ENCODE assay signal across 8 mouse cellular contexts in genomic region chr2:164912151-164912550, GRCm38 (mm10). TPM values are rescaled to one million over a fixed set of nuclear protein-coding genes. Genes with fewer than 3 reads are reported as not detected.
DNase-seq lines count a peak whose midpoint lies in the region; ATAC-seq and TF ChIP-seq lines count a peak whose summit lies in the region.

No protein-coding gene starts in this region.

- H3K27me3 ChIP-seq in forebrain, embryonic 11.5 days (ENCODE audit: control insufficient read depth, insufficient read depth, low read length): no peaks in the 10 kb centered on the region
- H3K27me3 ChIP-seq in hindbrain, postnatal 0 days (ENCODE audit: insufficient read depth, low read length): no peaks in the 10 kb centered on the region
- H3K27me3 ChIP-seq in limb, embryonic 15.5 days: no peaks in the 10 kb centered on the region
- no peaks in the 10 kb centered on the region for H3K27me3 ChIP-seq in midbrain, postnatal 0 days (ENCODE audit: insufficient read depth, low read length)

- WGBS in forebrain, embryonic 11.5 days: 21% methylated on average over 12 of the region's 12 CpGs
- WGBS in hindbrain, postnatal 0 days: 16% methylated on average over 12 of the region's 12 CpGs
- 11% methylated on average over 12 of the region's 12 CpGs for WGBS in limb, embryonic 15.5 days
- 9% methylated on average over 12 of the region's 12 CpGs for WGBS in midbrain, postnatal 0 days

- in situ Hi-C loops in ES-E14 (cut with MboI; ENCODE audit: low sequenced_read_pairs in 2 of 2, unreplicated experiment in 2 of 2): no loop called here

- H3K4me2 ChIP-seq in forebrain, embryonic 11.5 days (ENCODE audit: low read depth, low read length, severe bottlenecking): peak overlapping the region; percentile 91
- peak overlapping the region; percentile 74 for H3K4me2 ChIP-seq in hindbrain, postnatal 0 days (ENCODE audit: low read depth, low read length)
- H3K4me2 ChIP-seq in limb, embryonic 15.5 days: peak overlapping the region; percentile 65
- peak overlapping the region; percentile 89 for H3K4me2 ChIP-seq in midbrain, postnatal 0 days (ENCODE audit: low read depth, low read length, poor library complexity, severe bottlenecking)

- H3K4me1 ChIP-seq in ES-E14 (ENCODE audit: control insufficient read depth in 2 of 2, insufficient read depth in 2 of 2, low read length in 2 of 2, poor library complexity in 1 of 2): peaks cover 6 to 21% of the 10 kb centered on the region in 2 experiments; a peak in 3 of 4 replicates
- H3K4me1 ChIP-seq in forebrain, embryonic 11.5 days (replicated peaks; ENCODE audit: control insufficient read depth, insufficient read depth, low read length): peaks cover 9% of the 10 kb centered on the region; the same call in 1 of the 2 replicates
- H3K4me1 ChIP-seq in hindbrain, postnatal 0 days (ENCODE audit: insufficient read depth, low read length): peaks cover 15% of the 10 kb centered on the region
- peaks cover 26% of the 10 kb centered on the region for H3K4me1 ChIP-seq in limb, embryonic 15.5 days
- H3K4me1 ChIP-seq in midbrain, postnatal 0 days (ENCODE audit: insufficient read depth, low read length): peaks cover 11% of the 10 kb centered on the region

- H3K4me3 ChIP-seq in ES-E14 (ENCODE audit: insufficient read depth in 1 of 2, low read depth in 1 of 2, low read length in 2 of 2, poor library complexity in 1 of 2, severe bottlenecking in 1 of 2): peak overlapping the region; percentile 92 to 96
- peak overlapping the region; percentile 54 for H3K4me3 ChIP-seq in forebrain, embryonic 11.5 days (ENCODE audit: low read depth, low read length)
- peak overlapping the region; percentile 63 for H3K4me3 ChIP-seq in hindbrain, postnatal 0 days (ENCODE audit: low read length)
- peak overlapping the region; percentile 66 for H3K4me3 ChIP-seq in limb, embryonic 15.5 days
- H3K4me3 ChIP-seq in midbrain, postnatal 0 days (ENCODE audit: low read depth, low read length): peak overlapping the region; percentile 69

- peak; percentile 78 for DNase-seq in adrenal gland, adult 2 months
- DNase-seq in adrenal gland, postnatal 4 days (ENCODE audit: low spot score in 2 of 2): no peak
- DNase-seq in ES-E14 (ENCODE audit: low read depth, low spot score): no peak
- DNase-seq in forebrain, embryonic 11.5 days (ENCODE audit: low spot score): peak; percentile 62
- peak; percentile 43 for DNase-seq in hindbrain, postnatal 0 days (ENCODE audit: low spot score)
- DNase-seq in midbrain, postnatal 0 days (ENCODE audit: low spot score): peak; percentile 33
- no peak for DNase-seq in yolk sac, embryonic 10.5 days (ENCODE audit: low spot score)

- no peak for TF ChIP-seq CTCF in hindbrain, postnatal 0 days (IDR thresholded peaks at IDR 0.05; ENCODE audit: low read depth)
- TF ChIP-seq CTCF in midbrain, postnatal 0 days (IDR thresholded peaks at IDR 0.05): no peak

- H3K9ac ChIP-seq in ES-E14 (ENCODE audit: insufficient read depth, low read depth, low read length, poor library complexity, severe bottlenecking): peak overlapping the region; percentile 97
- peak overlapping the region; percentile 96 for H3K9ac ChIP-seq in forebrain, embryonic 11.5 days (ENCODE audit: low read length)
- peak overlapping the region; percentile 84 for H3K9ac ChIP-seq in hindbrain, postnatal 0 days (replicated peaks; ENCODE audit: low read length)
- peak overlapping the region; percentile 82 for H3K9ac ChIP-seq in limb, embryonic 15.5 days
- H3K9ac ChIP-seq in midbrain, postnatal 0 days (replicated peaks; ENCODE audit: low read length, poor library complexity, severe bottlenecking): peak overlapping the region; percentile 95

- H3K27ac ChIP-seq in ES-E14 (ENCODE audit: insufficient read depth, low read depth, low read length, poor library complexity, severe bottlenecking): peak overlapping the region; percentile 54
- no peak overlapping the region; the same call in 1 of the 2 replicates for H3K27ac ChIP-seq in forebrain, embryonic 11.5 days (ENCODE audit: low read depth, low read length)
- peak overlapping the region; percentile 100 for H3K27ac ChIP-seq in hindbrain, postnatal 0 days
- peak overlapping the region; percentile 99 for H3K27ac ChIP-seq in limb, embryonic 15.5 days
- peak overlapping the region; percentile 100 for H3K27ac ChIP-seq in midbrain, postnatal 0 days (ENCODE audit: low read depth, low read length)

- ATAC-seq in forebrain, embryonic 11.5 days (replicated peaks; ENCODE audit: low FRiP score): peak; percentile 35
- ATAC-seq in hindbrain, postnatal 0 days: peak; percentile 16
- ATAC-seq in limb, embryonic 15.5 days (ENCODE audit: insufficient number of reproducible peaks, low FRiP score, low TSS enrichment, low read depth): peak; percentile 15; the same call in 1 of the 2 replicates
- ATAC-seq in midbrain, postnatal 0 days (ENCODE audit: low FRiP score): no peak

- H3K36me3 ChIP-seq in ES-E14 (ENCODE audit: control insufficient read depth, insufficient read depth, low read length, poor library complexity, severe bottlenecking): peaks cover 20% of the 10 kb centered on the region
- H3K36me3 ChIP-seq in forebrain, embryonic 11.5 days (ENCODE audit: control insufficient read depth, insufficient read depth, low read length): peaks cover 18% of the 10 kb centered on the region
- H3K36me3 ChIP-seq in hindbrain, postnatal 0 days (ENCODE audit: insufficient read depth, low read length): peaks cover 18% of the 10 kb centered on the region; the same call in 1 of the 2 replicates
- H3K36me3 ChIP-seq in limb, embryonic 15.5 days: peaks cover 25% of the 10 kb centered on the region
- peaks cover 23% of the 10 kb centered on the region for H3K36me3 ChIP-seq in midbrain, postnatal 0 days (ENCODE audit: insufficient read depth, low read length)

- no peaks in the 10 kb centered on the region for H3K9me3 ChIP-seq in ES-E14 (ENCODE audit: control insufficient read depth, insufficient read depth, low read depth, low read length)
- no peaks in the 10 kb centered on the region for H3K9me3 ChIP-seq in forebrain, embryonic 11.5 days (ENCODE audit: control insufficient read depth, low read length)
- no peaks in the 10 kb centered on the region for H3K9me3 ChIP-seq in hindbrain, postnatal 0 days (ENCODE audit: low read length)
- no peaks in the 10 kb centered on the region for H3K9me3 ChIP-seq in limb, embryonic 15.5 days
- H3K9me3 ChIP-seq in midbrain, postnatal 0 days (ENCODE audit: low read length): no peaks in the 10 kb centered on the region

RNA-seq across cellular contexts. Expression of gene Zfp335, which starts 0.6 kb away (rescaled TPM):
- total RNA-seq in adrenal gland, adult 2 months (2021): 10 to 100 TPM; 16.7 to 21.9 TPM
- 37.4 TPM in 2 replicates for polyA plus RNA-seq in adrenal gland, adult 2 months (2012; rRNA removed)
- total RNA-seq in adrenal gland, postnatal 4 days (2021): 10 to 100 TPM; 20.7 to 21.7 TPM
- total RNA-seq in ES-E14 (2012; rRNA removed): 18.5 and 22.4 TPM in 2 replicates
- polyA plus RNA-seq in forebrain, embryonic 11.5 days (2014; fragmentation: Nextera tagmentation; extraction: Ambion mirVana): 18.0 TPM in 2 replicates
- 26.5 and 28.3 TPM in 2 replicates for total RNA-seq in hindbrain, postnatal 0 days (2014; rRNA removed)
- polyA plus RNA-seq in hindbrain, postnatal 0 days (2015; fragmentation: Nextera tagmentation; extraction: Ambion mirVana): 9.0 and 9.2 TPM in 2 replicates
- 13.2 and 13.9 TPM in 2 replicates for polyA plus RNA-seq in limb, embryonic 15.5 days (2015; fragmentation: Nextera tagmentation; extraction: Ambion mirVana)
- 28.9 and 29.0 TPM in 2 replicates for total RNA-seq in midbrain, postnatal 0 days (2014; rRNA removed)
- 11.1 and 11.4 TPM in 2 replicates for polyA plus RNA-seq in midbrain, postnatal 0 days (2015; fragmentation: Nextera tagmentation; extraction: Ambion mirVana)

RNA-seq across cellular contexts. Expression of gene Mmp9, which starts 28.4 kb away (rescaled TPM):
- 1 to 10 TPM; 1.4 to 2.1 TPM for total RNA-seq in adrenal gland, adult 2 months (2021)
- 1.6 and 3.4 TPM in 2 replicates for polyA plus RNA-seq in adrenal gland, adult 2 months (2012; rRNA removed)
- 1 to 10 TPM; 3.4 to 5.7 TPM for total RNA-seq in adrenal gland, postnatal 4 days (2021)
- 5.8 and 7.0 TPM in 2 replicates for total RNA-seq in ES-E14 (2012; rRNA removed)
- 0.71 and 1.0 TPM in 2 replicates for polyA plus RNA-seq in forebrain, embryonic 11.5 days (2014; fragmentation: Nextera tagmentation; extraction: Ambion mirVana)
- 8.8 and 14.4 TPM in 2 replicates for total RNA-seq in hindbrain, postnatal 0 days (2014; rRNA removed)
- 6.7 and 7.1 TPM in 2 replicates for polyA plus RNA-seq in hindbrain, postnatal 0 days (2015; fragmentation: Nextera tagmentation; extraction: Ambion mirVana)
- 22.2 and 52.4 TPM in 2 replicates for polyA plus RNA-seq in limb, embryonic 15.5 days (2015; fragmentation: Nextera tagmentation; extraction: Ambion mirVana)
- total RNA-seq in midbrain, postnatal 0 days (2014; rRNA removed): 7.5 and 13.4 TPM in 2 replicates
- polyA plus RNA-seq in midbrain, postnatal 0 days (2015; fragmentation: Nextera tagmentation; extraction: Ambion mirVana): 7.1 and 8.2 TPM in 2 replicates

RNA-seq across cellular contexts. Expression of gene Pcif1, which starts 33.0 kb away (rescaled TPM):
- total RNA-seq in adrenal gland, adult 2 months (2021): 10 to 100 TPM; 45.1 to 51.6 TPM
- 66.3 and 67.2 TPM in 2 replicates for polyA plus RNA-seq in adrenal gland, adult 2 months (2012; rRNA removed)
- total RNA-seq in adrenal gland, postnatal 4 days (2021): 10 to 100 TPM; 78.8 to 80.7 TPM
- 30.4 and 39.5 TPM in 2 replicates for total RNA-seq in ES-E14 (2012; rRNA removed)
- 81.9 and 84.5 TPM in 2 replicates for polyA plus RNA-seq in forebrain, embryonic 11.5 days (2014; fragmentation: Nextera tagmentation; extraction: Ambion mirVana)
- total RNA-seq in hindbrain, postnatal 0 days (2014; rRNA removed): 76.7 and 83.7 TPM in 2 replicates
- 107 and 108 TPM in 2 replicates for polyA plus RNA-seq in hindbrain, postnatal 0 days (2015; fragmentation: Nextera tagmentation; extraction: Ambion mirVana)
- 62.9 and 67.5 TPM in 2 replicates for polyA plus RNA-seq in limb, embryonic 15.5 days (2015; fragmentation: Nextera tagmentation; extraction: Ambion mirVana)
- total RNA-seq in midbrain, postnatal 0 days (2014; rRNA removed): 77.2 and 90.1 TPM in 2 replicates
- polyA plus RNA-seq in midbrain, postnatal 0 days (2015; fragmentation: Nextera tagmentation; extraction: Ambion mirVana): 88.9 and 94.6 TPM in 2 replicates

RNA-seq across cellular contexts. Expression of gene Slc12a5, which starts 48.5 kb away (rescaled TPM):
- 1 to 10 TPM; 3.5 to 5.4 TPM for total RNA-seq in adrenal gland, adult 2 months (2021)
- 21.4 and 27.6 TPM in 2 replicates for polyA plus RNA-seq in adrenal gland, adult 2 months (2012; rRNA removed)
- total RNA-seq in adrenal gland, postnatal 4 days (2021): 10 to 100 TPM; 12.7 to 14.0 TPM
- 1.7 and 2.0 TPM in 2 replicates for total RNA-seq in ES-E14 (2012; rRNA removed)
- polyA plus RNA-seq in forebrain, embryonic 11.5 days (2014; fragmentation: Nextera tagmentation; extraction: Ambion mirVana): 1.6 and 2.6 TPM in 2 replicates
- 257 TPM in 2 replicates for total RNA-seq in hindbrain, postnatal 0 days (2014; rRNA removed)
- 67.1 and 71.0 TPM in 2 replicates for polyA plus RNA-seq in hindbrain, postnatal 0 days (2015; fragmentation: Nextera tagmentation; extraction: Ambion mirVana)
- 0.51 and 0.97 TPM in 2 replicates for polyA plus RNA-seq in limb, embryonic 15.5 days (2015; fragmentation: Nextera tagmentation; extraction: Ambion mirVana)
- 311 and 368 TPM in 2 replicates for total RNA-seq in midbrain, postnatal 0 days (2014; rRNA removed)
- polyA plus RNA-seq in midbrain, postnatal 0 days (2015; fragmentation: Nextera tagmentation; extraction: Ambion mirVana): 83.5 and 86.4 TPM in 2 replicates

RNA-seq across cellular contexts. Expression of gene Pltp, which starts 54.6 kb away (rescaled TPM):
- 10 to 100 TPM; 21.1 to 36.6 TPM for total RNA-seq in adrenal gland, adult 2 months (2021)
- 63.9 and 72.0 TPM in 2 replicates for polyA plus RNA-seq in adrenal gland, adult 2 months (2012; rRNA removed)
- 10 to 100 TPM; 25.7 to 28.9 TPM for total RNA-seq in adrenal gland, postnatal 4 days (2021)
- total RNA-seq in ES-E14 (2012; rRNA removed): 56.1 and 117 TPM in 2 replicates
- polyA plus RNA-seq in forebrain, embryonic 11.5 days (2014; fragmentation: Nextera tagmentation; extraction: Ambion mirVana): 43.2 and 50.1 TPM in 2 replicates
- 76.2 and 88.7 TPM in 2 replicates for total RNA-seq in hindbrain, postnatal 0 days (2014; rRNA removed)
- polyA plus RNA-seq in hindbrain, postnatal 0 days (2015; fragmentation: Nextera tagmentation; extraction: Ambion mirVana): 99.6 and 117 TPM in 2 replicates
- polyA plus RNA-seq in limb, embryonic 15.5 days (2015; fragmentation: Nextera tagmentation; extraction: Ambion mirVana): 57.1 and 61.8 TPM in 2 replicates
- total RNA-seq in midbrain, postnatal 0 days (2014; rRNA removed): 55.5 and 59.8 TPM in 2 replicates
- polyA plus RNA-seq in midbrain, postnatal 0 days (2015; fragmentation: Nextera tagmentation; extraction: Ambion mirVana): 85.5 and 87.7 TPM in 2 replicates

Comparison
In these comparisons a context has a peak if more than half of its experiments do, and no peak if none do; other contexts are left out.
1. DNase-seq: peak in adrenal gland, adult 2 months (single experiment), forebrain, embryonic 11.5 days (single experiment), hindbrain, postnatal 0 days (single experiment) and midbrain, postnatal 0 days (single experiment); none in adrenal gland, postnatal 4 days (0 of 2), ES-E14 (single experiment) and yolk sac, embryonic 10.5 days (single experiment).
2. Peak in every context shown above with its lines, with median percentiles within 50 percentile points of each other: H3K4me3 ChIP-seq, H3K9ac ChIP-seq and H3K4me2 ChIP-seq.